Mouse (Mus musculus) embryonic facial prominence, embryonic 14.5 days (tissue): ENCODE measurements at regions not wholly inside any gene's neighbourhood (a gene's known extent, or its start where the extent isn't known, plus 50 kb on each side); places are given as distances from the start of the nearest gene placed in this dataset.
"Not testable (repeated sequence)": the region's sequence is repeated elsewhere in the genome, so short reads cannot be mapped to it uniquely, and the experiment has no call there.

Experiments
- ATAC-seq: fragments of 200-750 bp; cut with Nextera tagmentation; 2 replicates; pipeline ENCODE4 v1.8.0; 2017; ENCODE audit warnings: low read depth, moderate number of reproducible peaks, moderate TSS enrichment
- DNase-seq: peaks from one replicate; pipeline ENCODE4 v3.0.0-alpha.2; 2015; ENCODE audit warnings: low spot score
- H3K27ac ChIP-seq: fragments of 300-500 bp; sonication (generic); replicated peaks from 2 replicates; pipeline ENCODE4 v1.5.1; 2014; ENCODE audit warnings: low read depth, mild to moderate bottlenecking, low read length, moderate library complexity
- H3K27me3 ChIP-seq: fragments of 300-500 bp; sonication (generic); replicated peaks from 2 replicates; pipeline ENCODE4 v1.6.1; 2014; ENCODE audit warnings: low read length; ENCODE audit not compliant: control insufficient read depth, insufficient read depth
- H3K36me3 ChIP-seq: fragments of 300-500 bp; sonication (generic); 2 replicates; pipeline ENCODE4 v1.6.1; 2014; ENCODE audit warnings: low read length, mixed read lengths; ENCODE audit not compliant: control insufficient read depth, insufficient read depth
- H3K4me1 ChIP-seq: fragments of 300-500 bp; sonication (generic); 2 replicates; pipeline ENCODE4 v1.6.1; 2014; ENCODE audit warnings: antibody characterized with exemption, low read length; ENCODE audit not compliant: control insufficient read depth, insufficient read depth
- H3K4me2 ChIP-seq: fragments of 300-500 bp; sonication (generic); 2 replicates; pipeline ENCODE4 v1.6.1; 2014; ENCODE audit warnings: low read depth, mild to moderate bottlenecking, low read length, moderate library complexity, mixed read lengths
- H3K4me3 ChIP-seq: fragments of 300-500 bp; sonication (generic); 2 replicates; pipeline ENCODE4 v1.5.1; 2014; ENCODE audit warnings: low read depth, mild to moderate bottlenecking, low read length
- H3K9ac ChIP-seq: fragments of 300-500 bp; sonication (generic); 2 replicates; pipeline ENCODE4 v1.6.1; 2014; ENCODE audit warnings: low read depth, mild to moderate bottlenecking, low read length, moderate library complexity, mixed read lengths
- H3K9me3 ChIP-seq: fragments of 300-500 bp; sonication (generic); 2 replicates; pipeline ENCODE4 v1.6.1; 2016; ENCODE audit warnings: low read length; ENCODE audit not compliant: control insufficient read depth
- WGBS: fragments of 180-500 bp; shearing (Covaris S2); extraction: QIAGEN DNeasy Blood & Tissue Kit; methylation state at CpG from one replicate; pipeline ENCODE4 v1.1.7; 2014; 5-methylcytosine and 5-hydroxymethylcytosine counted together

DNA sequence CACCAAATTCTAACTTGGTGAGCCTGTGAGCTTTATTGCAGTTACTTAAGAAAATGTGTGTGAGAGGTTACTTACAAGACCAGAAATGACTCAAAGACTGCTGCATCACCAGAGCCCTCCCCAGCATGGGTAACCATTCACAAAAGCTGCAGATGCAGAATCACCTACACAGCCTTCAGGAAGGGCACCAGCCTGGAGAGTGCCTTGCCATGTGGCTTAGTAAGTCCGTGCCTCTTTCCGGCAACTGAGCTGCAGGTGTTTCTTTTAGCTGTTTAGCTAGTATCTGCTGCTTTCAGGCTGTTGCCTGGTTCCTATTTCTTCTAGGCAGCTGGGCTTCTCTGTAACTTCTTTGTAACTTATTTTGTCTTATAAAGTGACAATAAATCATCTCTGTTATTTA lies 213.2 kb upstream of the Stxbp6 start:
- no peaks in the 10 kb centered on the region for H3K4me1 ChIP-seq
- H3K27me3 ChIP-seq = no peaks in the 10 kb centered on the region
- H3K36me3 ChIP-seq = no peaks in the 10 kb centered on the region
- H3K27ac ChIP-seq = no peak overlapping the region
- no peak overlapping the region for H3K4me2 ChIP-seq
- 70% methylated on average over 2 of the region's 2 CpGs for WGBS
- no peak overlapping the region for H3K4me3 ChIP-seq
- DNase-seq (no peak), ATAC-seq (no peak)
- H3K9ac ChIP-seq = no peak overlapping the region
- no peaks in the 10 kb centered on the region for H3K9me3 ChIP-seq

DNA sequence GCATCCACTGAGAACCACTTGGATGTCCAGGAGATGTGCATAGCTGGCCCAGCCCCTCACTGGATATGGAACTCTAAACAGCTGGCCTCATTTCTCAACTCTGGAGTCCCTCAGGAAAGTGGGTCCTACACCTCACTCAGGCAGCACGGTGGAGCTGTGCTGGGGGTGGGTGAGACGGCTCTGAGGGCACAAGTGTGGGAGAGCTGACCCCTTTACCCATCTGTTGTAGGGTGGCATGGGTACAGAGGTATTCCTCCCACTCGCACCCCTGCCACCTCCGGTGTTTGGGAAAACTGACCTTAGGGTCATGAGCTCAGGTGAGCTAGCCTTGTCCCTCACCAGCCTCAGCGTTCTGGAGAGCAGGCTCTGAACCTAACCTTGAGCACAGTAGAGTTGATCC lies 181.8 kb upstream of the Stxbp6 start:
- DNase-seq = no peak
- H3K9me3 ChIP-seq = no peaks in the 10 kb centered on the region
- WGBS = 84% methylated on average over 5 of the region's 5 CpGs
- no peaks in the 10 kb centered on the region for H3K27me3 ChIP-seq
- H3K36me3 ChIP-seq = no peaks in the 10 kb centered on the region
- no peak for ATAC-seq
- no peak overlapping the region for H3K27ac ChIP-seq
- no peaks in the 10 kb centered on the region for H3K4me1 ChIP-seq
- H3K4me3 ChIP-seq = no peak overlapping the region
- no peak overlapping the region for H3K4me2 ChIP-seq
- no peak overlapping the region for H3K9ac ChIP-seq

DNA sequence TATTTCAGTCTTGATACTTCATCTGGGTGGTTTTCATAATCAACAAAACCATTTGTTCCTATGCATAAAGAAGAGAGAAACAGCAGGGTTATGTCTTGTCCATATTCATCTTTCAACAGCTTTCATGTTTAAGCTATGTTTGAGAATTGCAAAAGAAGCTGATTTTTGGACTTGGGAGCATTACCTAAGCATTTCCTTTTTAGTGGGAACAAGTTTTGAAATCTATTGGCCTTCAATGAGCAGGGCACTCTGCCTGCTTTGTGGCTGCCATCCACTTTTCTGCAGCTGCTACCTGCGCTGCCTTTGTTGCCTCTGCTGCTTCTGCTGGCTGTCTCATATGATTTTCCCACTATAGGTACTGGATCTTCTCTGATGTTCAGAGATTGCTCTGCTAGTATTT lies 136.6 kb upstream of the Stxbp6 start:
- H3K36me3 ChIP-seq = no peaks in the 10 kb centered on the region
- WGBS = 75% methylated on average over 1 of the region's 1 CpGs
- H3K27ac ChIP-seq = no peak overlapping the region
- no peak overlapping the region for H3K4me3 ChIP-seq
- H3K27me3 ChIP-seq = no peaks in the 10 kb centered on the region
- no peak overlapping the region for H3K4me2 ChIP-seq
- H3K4me1 ChIP-seq = no peaks in the 10 kb centered on the region
- H3K9ac ChIP-seq = no peak overlapping the region
- ATAC-seq (no peak), DNase-seq (no peak)
- no peaks in the 10 kb centered on the region for H3K9me3 ChIP-seq

DNA sequence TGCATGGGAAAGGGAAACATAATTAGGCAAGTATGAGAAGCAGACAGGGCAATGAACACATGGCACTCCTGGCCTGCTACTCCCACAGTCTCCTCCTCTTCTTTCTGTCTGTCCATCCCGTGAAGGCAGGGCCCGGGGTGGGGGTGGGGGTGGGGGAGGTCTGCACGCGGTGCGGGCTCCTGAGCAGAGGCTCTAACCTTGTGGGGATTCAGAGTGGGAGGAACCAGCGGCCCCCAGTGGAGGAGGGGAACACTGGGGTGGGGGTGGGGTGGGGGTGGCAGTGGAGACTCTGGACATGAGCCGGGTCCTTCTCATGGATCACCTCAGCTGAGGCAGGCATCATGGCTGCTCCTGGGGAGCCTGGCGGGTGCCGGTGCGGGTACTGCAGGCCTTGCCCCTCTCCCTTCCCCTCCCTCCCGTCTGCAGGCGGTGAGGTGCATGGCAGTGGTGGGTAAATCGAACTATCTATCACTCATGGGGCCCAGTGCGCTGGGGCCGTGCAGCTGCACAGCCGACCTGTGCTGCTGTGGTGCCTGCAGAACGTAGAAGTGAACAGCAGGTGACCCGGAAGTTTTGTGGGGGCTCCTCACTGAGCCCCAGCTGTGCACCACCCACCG lies 120.9 kb upstream of the Stxbp6 start:
- Histone ChIP-seq H3K36me3 (no peaks in the 10 kb centered on the region), H3K9ac (no peak overlapping the region), H3K27me3 (no peaks in the 10 kb centered on the region), H3K9me3 (no peaks in the 10 kb centered on the region), H3K4me2 (no peak overlapping the region), H3K4me3 (no peak overlapping the region), H3K27ac (no peak overlapping the region), H3K4me1 (no peaks in the 10 kb centered on the region)
- DNase-seq (no peak), ATAC-seq (no peak)
- WGBS = 69% methylated on average over 14 of the region's 19 CpGs

DNA sequence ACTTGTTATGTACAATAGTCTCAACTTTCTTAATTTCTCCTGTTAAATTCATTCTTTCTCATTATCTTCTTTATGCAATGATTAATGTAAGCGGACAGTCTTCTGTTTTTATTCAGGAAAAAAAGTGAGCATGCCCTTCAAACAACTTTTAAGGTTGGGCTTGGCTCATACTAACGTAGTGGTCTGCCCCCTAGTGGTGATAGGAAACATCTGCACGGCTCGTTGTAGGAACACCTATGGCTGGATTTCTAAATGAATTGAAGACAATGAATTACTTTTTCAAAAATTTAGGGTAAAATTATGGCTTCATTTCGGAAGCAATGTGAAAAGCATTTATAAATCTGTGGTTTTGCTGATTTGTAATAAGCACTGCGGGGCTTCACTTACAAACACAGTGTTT lies 112.6 kb upstream of the Stxbp6 start:
- no peaks in the 10 kb centered on the region for H3K27me3 ChIP-seq
- no peak overlapping the region for H3K27ac ChIP-seq
- WGBS = 10% methylated on average over 6 of the region's 6 CpGs
- H3K9ac ChIP-seq = no peak overlapping the region
- DNase-seq (peak; percentile 84), ATAC-seq (no peak)
- H3K4me2 ChIP-seq = no peak overlapping the region
- no peaks in the 10 kb centered on the region for H3K36me3 ChIP-seq
- no peaks in the 10 kb centered on the region for H3K4me1 ChIP-seq
- H3K4me3 ChIP-seq = no peak overlapping the region
- H3K9me3 ChIP-seq = no peaks in the 10 kb centered on the region

DNA sequence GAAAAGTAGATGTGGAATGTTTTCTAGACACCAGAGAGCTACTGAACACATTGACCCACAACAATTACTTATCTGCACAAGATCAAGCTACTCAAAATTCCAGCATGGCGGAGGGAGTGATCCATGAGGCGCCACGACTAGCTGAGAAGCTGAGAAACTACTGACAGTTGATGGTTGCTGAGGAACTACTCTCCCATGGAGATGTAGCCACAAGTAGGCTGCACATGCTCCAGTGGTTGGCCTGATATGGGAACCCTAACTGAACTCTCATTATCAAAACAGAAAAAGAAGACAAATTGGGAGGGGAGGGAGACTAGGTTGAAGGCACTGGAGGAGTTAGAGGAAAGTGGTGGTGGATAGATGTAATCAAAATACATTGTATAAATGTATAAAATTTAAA lies 110.0 kb upstream of the Stxbp6 start:
- Histone ChIP-seq H3K36me3 (no peaks in the 10 kb centered on the region), H3K9ac (no peak overlapping the region), H3K4me2 (no peak overlapping the region), H3K27me3 (no peaks in the 10 kb centered on the region), H3K27ac (no peak overlapping the region), H3K4me1 (no peaks in the 10 kb centered on the region), H3K4me3 (no peak overlapping the region), H3K9me3 (no peaks in the 10 kb centered on the region)
- no peak for ATAC-seq
- no peak for DNase-seq
- WGBS = 89% methylated on average over 3 of the region's 3 CpGs

DNA sequence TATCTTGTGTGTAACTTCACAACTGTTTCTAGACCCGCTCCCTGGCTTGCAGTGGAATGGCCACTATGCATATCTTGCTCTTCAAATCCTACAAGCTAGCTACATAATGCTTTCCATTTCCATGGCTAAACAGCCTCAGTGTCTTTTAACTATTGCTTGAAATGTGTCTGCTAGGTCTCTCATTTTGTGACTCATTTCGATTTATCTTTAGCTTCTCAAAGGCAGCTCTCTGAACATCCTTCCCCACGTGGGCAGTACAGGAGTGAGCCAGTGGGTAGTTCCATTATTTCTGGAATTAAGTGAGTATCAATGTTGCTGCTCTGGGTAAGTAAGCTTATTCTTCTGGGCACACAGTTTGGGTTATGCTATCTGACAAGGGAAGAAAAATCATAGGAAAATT lies 102.9 kb upstream of the Stxbp6 start:
- 87% methylated on average over 3 of the region's 3 CpGs for WGBS
- DNase-seq (no peak), ATAC-seq (no peak)
- H3K27ac ChIP-seq = no peak overlapping the region
- H3K36me3 ChIP-seq = no peaks in the 10 kb centered on the region
- H3K9ac ChIP-seq = no peak overlapping the region
- H3K4me2 ChIP-seq = no peak overlapping the region
- H3K27me3 ChIP-seq = no peaks in the 10 kb centered on the region
- H3K4me3 ChIP-seq = no peak overlapping the region
- H3K4me1 ChIP-seq = no peaks in the 10 kb centered on the region
- H3K9me3 ChIP-seq = no peaks in the 10 kb centered on the region

DNA sequence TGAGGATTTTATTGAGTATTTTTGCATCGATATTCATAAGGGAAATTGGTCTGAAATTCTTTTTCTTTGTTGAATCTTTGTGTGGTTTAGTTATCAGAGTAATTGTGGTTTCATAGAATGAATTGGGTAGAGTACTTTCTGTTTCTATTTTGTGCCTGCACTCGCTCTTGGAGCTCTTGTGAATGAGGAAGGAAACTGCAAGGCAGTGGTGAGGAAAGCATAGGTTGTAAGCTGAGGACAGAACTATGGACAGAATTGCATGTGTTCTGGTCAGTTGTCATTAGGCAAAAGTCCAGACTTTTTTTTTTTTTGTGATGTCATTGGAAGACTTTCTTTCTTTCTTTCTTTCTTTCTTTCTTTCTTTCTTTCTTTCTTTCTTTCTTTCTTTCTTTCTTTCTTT lies 100.8 kb upstream of the Stxbp6 start:
- H3K9me3 ChIP-seq, H3K9ac ChIP-seq, H3K36me3 ChIP-seq, DNase-seq, H3K27ac ChIP-seq, ATAC-seq, H3K4me1 ChIP-seq, H3K4me2 ChIP-seq, H3K4me3 ChIP-seq, H3K27me3 ChIP-seq: not testable (repeated sequence)
- 93% methylated on average over 2 of the region's 2 CpGs for WGBS

DNA sequence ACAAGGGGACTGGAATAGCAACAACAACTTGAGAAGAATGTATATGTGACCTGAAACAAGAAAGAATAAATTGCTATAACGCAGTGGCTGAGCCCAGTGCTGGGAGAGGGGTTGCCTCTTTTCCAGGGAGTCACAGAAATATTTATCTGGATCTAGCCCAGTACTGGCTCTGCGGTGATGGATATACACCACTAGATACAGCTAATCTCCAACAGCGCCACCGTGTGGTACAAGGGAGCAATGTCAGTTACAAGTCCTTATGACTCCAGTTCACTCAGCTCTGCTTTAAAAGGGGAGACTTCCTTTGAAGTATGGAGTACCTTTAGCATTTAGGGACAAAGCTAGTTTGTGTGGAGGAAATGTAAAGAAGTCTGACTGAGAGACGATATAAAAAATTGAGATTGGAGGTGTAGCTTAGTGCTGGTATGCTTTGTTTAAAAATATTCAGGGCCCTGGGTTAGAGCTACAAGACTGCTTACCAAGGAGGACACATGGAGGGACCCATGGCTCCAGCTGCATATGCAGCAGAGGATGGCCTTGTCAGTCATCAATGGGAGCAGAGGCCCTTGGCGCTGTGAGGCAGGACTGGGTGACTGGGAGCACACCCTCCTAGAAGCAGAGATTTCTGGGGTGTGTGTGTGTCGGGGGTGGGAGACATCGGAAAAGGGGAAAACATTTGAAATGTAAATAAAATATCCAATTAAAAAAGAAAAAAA lies 97.6 kb upstream of the Stxbp6 start:
- Histone ChIP-seq H3K27ac (no peak overlapping the region), H3K4me3 (no peak overlapping the region), H3K9ac (no peak overlapping the region), H3K4me2 (no peak overlapping the region), H3K27me3 (no peaks in the 10 kb centered on the region), H3K36me3 (no peaks in the 10 kb centered on the region), H3K4me1 (no peaks in the 10 kb centered on the region), H3K9me3 (no peaks in the 10 kb centered on the region)
- DNase-seq (peak; percentile 89), ATAC-seq (peak; percentile 76)
- WGBS = 33% methylated on average over 8 of the region's 8 CpGs
